Mouse (Mus musculus): ENCODE results near the gene Gdpd1. TPM values are rescaled to one million over a fixed set of nuclear protein-coding genes. Genes with fewer than 3 reads are reported as not detected.

Gdpd1 gene
- 1.3 TPM for polyA plus RNA-seq (2014; fragmentation: Illumina TruSeq; extraction: RNeasy Lipid Tissue Mini Kit (QIAGEN cat#74804); ENCODE audit: low read depth, low replicate concordance)

DNA sequence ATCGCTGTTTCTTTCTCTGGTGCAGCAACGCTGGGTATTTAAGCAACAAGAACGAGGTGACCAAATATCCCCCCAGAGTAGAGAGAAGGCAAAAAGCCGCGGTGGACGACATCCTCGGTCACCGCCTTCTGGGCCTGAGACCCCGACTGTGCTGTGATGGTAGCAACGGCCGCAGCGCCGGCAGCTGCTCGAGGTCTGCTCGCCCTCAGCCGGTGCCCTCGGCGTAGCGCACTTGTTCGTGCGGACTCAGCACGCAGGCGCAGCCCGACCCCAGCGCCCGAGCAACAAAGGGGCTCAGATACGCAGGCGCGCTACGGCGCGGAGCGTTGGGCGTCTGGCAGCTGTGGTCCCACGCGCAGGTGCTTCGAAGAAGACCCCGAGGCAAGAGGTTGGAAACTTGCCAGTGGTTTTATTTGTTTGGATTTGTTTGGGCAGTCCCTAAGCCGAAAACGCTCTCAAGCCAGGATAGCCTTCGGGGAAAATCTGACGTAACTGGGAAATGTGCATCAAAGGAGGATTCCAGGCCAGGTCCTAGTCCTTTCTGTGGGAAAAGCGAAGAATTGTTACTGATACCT, at the start of gene Gdpd1:
Gene Gdpd1, minus strand, starts transcription at position 197 of the 575 bp plus-strand sequence.

DNA sequence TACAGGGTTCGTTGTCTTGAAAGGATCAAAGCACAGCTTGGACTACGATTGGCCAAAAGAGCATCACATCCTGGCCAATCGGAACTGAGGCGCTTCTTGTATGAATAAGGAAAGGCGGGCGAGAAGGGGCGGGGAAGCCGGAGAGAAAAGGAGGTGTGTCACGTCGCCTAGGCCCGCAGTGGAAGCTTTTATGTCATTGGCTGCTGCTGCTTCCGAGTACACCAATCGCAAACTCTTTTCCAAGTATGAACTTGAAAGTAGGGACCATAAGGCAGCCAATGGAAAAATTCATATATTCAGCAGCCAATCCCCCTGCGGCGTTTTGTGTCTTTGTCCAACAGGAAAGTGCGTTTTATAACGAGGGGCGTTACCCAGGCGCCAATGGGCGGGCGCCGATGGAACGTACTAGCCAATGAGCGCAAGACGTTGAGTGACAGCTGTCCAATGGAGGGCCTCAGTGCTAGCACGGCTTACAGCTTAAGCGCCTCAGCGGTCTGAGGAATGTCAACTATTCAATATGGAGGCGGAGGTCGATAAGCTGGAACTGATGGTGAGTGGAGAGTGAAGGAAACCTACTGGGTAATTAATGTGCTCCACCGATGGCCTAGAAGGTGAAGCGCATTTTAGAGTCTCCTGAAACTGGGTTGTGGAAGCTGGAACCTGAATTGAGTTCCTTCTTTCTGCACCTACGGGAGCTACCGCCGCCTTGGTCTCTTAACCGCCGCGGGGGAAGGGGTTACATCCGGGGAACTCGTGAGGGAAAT, 35.1 kb upstream of the Gdpd1 start, which contains the start of gene Ska2:
Gene Ska2, plus strand, starts transcription at position 480 of the 764 bp plus-strand sequence.

DNA sequence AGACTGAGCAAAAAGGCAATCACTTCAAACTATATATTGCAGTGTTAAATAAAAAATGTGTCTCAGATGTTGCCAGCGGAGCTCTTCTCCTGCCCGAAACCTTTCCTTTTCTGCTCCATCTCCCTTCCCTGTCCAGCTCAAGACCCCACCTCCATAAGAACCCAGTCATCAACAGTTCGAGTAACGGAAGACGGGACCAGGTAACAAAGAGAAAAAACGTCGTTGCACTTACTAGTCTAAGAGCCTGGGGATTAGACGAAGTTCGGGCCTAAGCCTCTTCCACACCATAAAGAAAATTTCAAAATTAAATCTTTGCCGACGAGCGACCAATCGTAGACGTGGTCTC, 34.5 kb upstream of the Gdpd1 start, which contains the start of gene Prr11:
Gene Prr11, minus strand, starts transcription at position 300 of the 346 bp plus-strand sequence.

DNA sequence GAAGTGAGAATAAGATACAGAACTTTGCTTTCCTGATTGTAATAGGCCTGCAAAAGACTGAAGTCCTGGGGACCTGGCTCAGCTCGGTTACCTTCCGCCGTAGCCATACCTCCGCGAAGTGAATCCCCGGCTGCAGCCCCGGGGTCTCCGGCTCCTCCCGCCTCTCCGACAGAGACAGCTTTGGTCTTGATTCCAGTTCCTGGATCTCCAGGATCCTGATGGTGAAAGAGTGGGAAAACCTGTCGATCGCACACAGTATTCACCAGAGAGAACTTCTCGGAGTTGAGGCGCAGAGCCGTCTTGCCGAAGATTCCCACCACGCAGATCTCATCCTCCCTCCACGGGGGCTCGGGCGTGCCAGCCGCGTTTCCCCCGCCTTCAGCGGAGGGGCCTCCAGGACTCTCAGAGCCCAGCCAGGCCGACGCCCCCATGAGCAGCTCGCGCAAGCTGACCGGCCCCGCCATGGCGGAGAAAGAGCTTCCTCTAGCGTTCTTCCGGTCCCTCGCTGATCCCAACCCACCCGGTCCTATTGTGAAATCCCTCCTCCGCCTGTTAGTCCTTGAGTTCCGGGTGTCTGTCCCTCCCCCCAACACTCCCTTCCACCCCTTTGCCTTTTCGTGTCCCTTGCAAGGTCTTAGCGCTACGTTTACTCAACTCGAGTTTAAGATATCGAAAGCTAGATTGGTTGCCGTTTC, 12.6 kb upstream of the Gdpd1 start, which contains the start of gene Smg8:
Gene Smg8, minus strand, starts transcription at position 485 of the 695 bp plus-strand sequence.

DNA sequence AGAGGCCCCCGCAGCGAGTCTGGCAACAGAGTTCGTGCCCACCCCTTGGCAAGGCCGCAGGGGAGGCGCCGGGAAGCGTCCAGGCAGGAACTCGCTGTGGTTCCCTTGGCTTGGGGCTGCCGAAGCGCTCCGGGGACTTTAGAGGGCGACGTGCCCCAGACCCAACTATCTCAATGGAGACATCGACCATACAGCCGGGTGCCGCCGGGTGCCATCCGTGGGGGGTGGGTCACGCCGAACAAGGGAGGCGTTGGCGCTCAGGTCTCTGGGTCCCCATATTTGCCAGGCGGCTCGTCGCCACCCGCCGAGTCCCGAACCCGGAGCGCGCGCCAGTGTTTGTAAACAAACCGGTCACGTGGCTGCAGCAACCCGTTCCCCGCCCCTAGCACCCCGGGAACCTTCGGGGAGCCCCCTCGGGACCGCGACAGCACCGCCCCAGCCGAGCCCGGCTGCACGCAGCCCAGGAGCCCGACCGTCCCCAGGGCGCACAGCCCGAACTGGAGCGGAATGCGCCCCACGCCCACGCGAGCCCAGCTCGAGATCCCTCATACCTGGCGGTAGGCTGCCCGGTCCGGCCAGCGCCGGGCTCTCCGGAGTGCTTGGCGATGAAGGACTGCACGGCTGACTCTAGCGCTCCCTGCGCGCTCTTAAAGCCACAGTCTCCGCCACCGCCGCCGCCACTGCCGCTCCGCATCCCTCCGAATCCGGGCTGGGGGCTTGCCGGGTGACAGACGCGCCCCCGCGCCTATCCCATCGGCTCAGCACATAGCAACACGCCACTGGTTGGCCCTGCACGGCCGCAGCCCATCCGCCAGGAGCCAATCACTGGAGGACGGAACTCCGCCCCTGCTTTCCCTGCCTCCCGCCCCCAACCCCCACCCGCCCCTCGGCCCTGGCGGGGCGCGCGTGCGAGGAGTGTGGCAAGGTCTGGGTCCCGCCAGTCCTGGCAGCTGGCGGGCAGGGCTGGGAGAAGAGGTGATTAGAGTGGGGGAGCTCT, 80.5 kb downstream of the Gdpd1 start, which contains the start of gene Ypel2:
Gene Ypel2, minus strand, starts transcription at position 667 of the 997 bp plus-strand sequence.

Other genes with a start within 250 kb of the Gdpd1 start
- gene Ypel2, start 80.4 kb downstream of the Gdpd1 start, polyA plus RNA-seq (2014; fragmentation: Illumina TruSeq; extraction: RNeasy Lipid Tissue Mini Kit (QIAGEN cat#74804); ENCODE audit: low read depth, low replicate concordance) = 26.6 TPM
- gene Smg8, start 12.7 kb upstream of the Gdpd1 start, polyA plus RNA-seq (2014; fragmentation: Illumina TruSeq; extraction: RNeasy Lipid Tissue Mini Kit (QIAGEN cat#74804); ENCODE audit: low read depth, low replicate concordance) = 4.9 TPM
- gene Prr11, start 34.6 kb upstream of the Gdpd1 start, polyA plus RNA-seq (2014; fragmentation: Illumina TruSeq; extraction: RNeasy Lipid Tissue Mini Kit (QIAGEN cat#74804); ENCODE audit: low read depth, low replicate concordance) = 0.19 TPM
- 4.0 TPM for gene Ska2, start 35.2 kb upstream of the Gdpd1 start, polyA plus RNA-seq (2014; fragmentation: Illumina TruSeq; extraction: RNeasy Lipid Tissue Mini Kit (QIAGEN cat#74804); ENCODE audit: low read depth, low replicate concordance)
- 8.3 TPM for gene Trim37, start 53.0 kb upstream of the Gdpd1 start, polyA plus RNA-seq (2014; fragmentation: Illumina TruSeq; extraction: RNeasy Lipid Tissue Mini Kit (QIAGEN cat#74804); ENCODE audit: low read depth, low replicate concordance)

Measured in liver, adult 10 weeks (tissue).